Mouse (Mus musculus) testis, adult 2 months (tissue): ENCODE results near the gene Gpank1.

Experiments used
- CTCF ChIP-seq: fragments of 200-500 bp; IDR thresholded peaks from 2 replicates; pipeline ENCODE4 v1.5.1; 2012; ENCODE audit warnings: low read depth, mild to moderate bottlenecking, inconsistent platforms, low read length, moderate library complexity; ENCODE audit not compliant: control insufficient read depth, insufficient read depth, insufficient replicate concordance
- POLR2A ChIP-seq: fragments of 200-500 bp; IDR thresholded peaks from 2 replicates; pipeline ENCODE4 v1.6.1; 2012; ENCODE audit warnings: low read depth, mild to moderate bottlenecking, inconsistent platforms, low read length, moderate library complexity; ENCODE audit not compliant: control insufficient read depth

- TF ChIP-seq CTCF (no peak), POLR2A (no peak)
Observed at GRCm38 (mm10) chr17:35162121-35162520, 40.9 kb downstream of the Gpank1 start.
